Mouse (Mus musculus) spleen, adult 2 months (tissue): ENCODE data around the gene Ncf1. TPM values are rescaled to one million over a fixed set of nuclear protein-coding genes. Genes with fewer than 3 reads are reported as not detected.

Experiments
- DNase-seq, 2 experiments: peaks; one replicate each; pipeline versions ENCODE4 v3.0.0 to v3.0.0-alpha.2; 2012 to 2021; ENCODE audit warnings: low spot score in 2 of 2, low read depth in 1 of 2
- H3K27ac ChIP-seq: fragments of 200-500 bp; 2 replicates; pipeline ENCODE4 v1.5.1; 2012; ENCODE audit warnings: low read length, inconsistent platforms; ENCODE audit not compliant: insufficient read depth
- H3K27me3 ChIP-seq: fragments of 200-500 bp; 2 replicates; pipeline ENCODE4 v1.6.1; 2012; ENCODE audit warnings: mild to moderate bottlenecking, moderate library complexity, low read length, inconsistent platforms; ENCODE audit not compliant: control insufficient read depth, insufficient read depth
- H3K36me3 ChIP-seq: fragments of 200-500 bp; 2 replicates; pipeline ENCODE4 v1.6.1; 2012; ENCODE audit warnings: mild to moderate bottlenecking, low read length, inconsistent platforms; ENCODE audit not compliant: control insufficient read depth, insufficient read depth
- H3K4me1 ChIP-seq: fragments of 200-500 bp; 2 replicates; pipeline ENCODE4 v1.6.1; 2011; ENCODE audit warnings: inconsistent platforms; ENCODE audit not compliant: control insufficient read depth, insufficient read depth, insufficient read length
- H3K4me3 ChIP-seq: fragments of 200-500 bp; 2 replicates; pipeline ENCODE4 v1.5.1; 2011; ENCODE audit warnings: mild to moderate bottlenecking, inconsistent platforms; ENCODE audit not compliant: insufficient read depth, insufficient read length; ENCODE audit errors: extremely low read depth
- CTCF ChIP-seq: fragments of 200-500 bp; IDR thresholded peaks from 2 replicates; pipeline ENCODE4 v1.5.1; 2011; ENCODE audit warnings: mild to moderate bottlenecking, inconsistent platforms; ENCODE audit not compliant: insufficient read depth, insufficient read length, insufficient replicate concordance; ENCODE audit errors: extremely low read depth
- POLR2A ChIP-seq: fragments of 200-500 bp; IDR thresholded peaks from 2 replicates; pipeline ENCODE4 v1.6.1; 2011; ENCODE audit warnings: low read depth, low read length, inconsistent platforms
- WGBS: fragments of 180-500 bp; shearing (Covaris S2); methylation state at CpG from one replicate; pipeline ENCODE4 v1.1.7; 2018; 5-methylcytosine and 5-hydroxymethylcytosine counted together
- polyA plus RNA-seq: library from polyadenylated mRNA; depleted of rRNA; stranded (reverse); fragments of >200 nt; gene quantifications from 2 replicates; pipeline ENCODE4 v1.2.3, GENCODE M21; 2012

Ncf1 gene
- polyA plus RNA-seq, 1 experiment: 103 TPM

GRCm38 (mm10) chr5:134248608-134249244, 19.3 kb upstream of the Ncf1 start:
- TF ChIP-seq CTCF: no peak
- no peak for TF ChIP-seq POLR2A
- 89% methylated on average over 14 of the region's 14 CpGs for WGBS
- H3K4me3 ChIP-seq: no peak overlapping the region
- peaks cover 6% of the 10 kb centered on the region; the same call in 1 of the 2 replicates for H3K4me1 ChIP-seq
- DNase-seq: no peak
- peaks cover 67% of the 10 kb centered on the region for H3K36me3 ChIP-seq
- no peak overlapping the region for H3K27ac ChIP-seq
- H3K27me3 ChIP-seq: no peaks in the 10 kb centered on the region

DNA sequence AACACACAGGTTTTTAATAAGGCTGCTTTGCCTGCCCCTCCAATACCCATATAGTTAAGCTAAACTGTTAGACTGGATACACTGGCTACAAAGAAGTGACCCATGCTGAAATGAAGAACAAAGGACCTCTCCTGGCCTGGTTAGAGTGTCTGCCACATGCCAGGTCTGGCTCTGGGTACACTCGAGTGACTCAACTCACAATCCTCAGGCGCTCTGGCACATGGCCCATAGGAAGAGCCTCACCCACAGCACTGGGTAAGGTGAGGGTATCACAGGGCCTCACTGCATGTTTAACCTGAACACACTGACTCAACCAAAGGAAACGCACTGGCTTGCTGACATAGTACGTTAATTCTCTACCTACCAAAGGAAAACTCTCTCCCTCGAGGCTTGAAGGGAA, 16.7 kb upstream of the Ncf1 start:
- Histone ChIP-seq H3K4me1 (peaks cover 6% of the 10 kb centered on the region; the same call in 1 of the 2 replicates), H3K27me3 (no peaks in the 10 kb centered on the region), H3K27ac (no peak overlapping the region), H3K36me3 (peaks cover 64% of the 10 kb centered on the region), H3K4me3 (no peak overlapping the region)
- DNase-seq: no peak
- WGBS: 82% methylated on average over 5 of the region's 5 CpGs
- TF ChIP-seq CTCF: no peak
- no peak for TF ChIP-seq POLR2A

- Histone ChIP-seq H3K36me3 (peaks cover 68% of the 10 kb centered on the region), H3K4me3 (no peak overlapping the region), H3K27ac (no peak overlapping the region), H3K27me3 (no peaks in the 10 kb centered on the region), H3K4me1 (peaks cover 6% of the 10 kb centered on the region; the same call in 1 of the 2 replicates)
- WGBS: 95% methylated on average over 5 of the region's 5 CpGs
- no peak for TF ChIP-seq CTCF
- TF ChIP-seq POLR2A: no peak
- DNase-seq: no peak
Measured at GRCm38 (mm10) chr5:134244890-134245289, 15.5 kb upstream of the Ncf1 start.

GRCm38 (mm10) chr5:134243661-134244436, 14.4 kb upstream of the Ncf1 start:
- peak overlapping the region; percentile 87 for H3K27ac ChIP-seq
- DNase-seq: no peak
- 78% methylated on average over 26 of the region's 26 CpGs for WGBS
- peak overlapping the region; percentile 16; the same call in 1 of the 2 replicates for H3K4me3 ChIP-seq
- peaks cover 6% of the 10 kb centered on the region; the same call in 1 of the 2 replicates for H3K4me1 ChIP-seq
- TF ChIP-seq POLR2A (no peak), CTCF (no peak)
- peaks cover 62% of the 10 kb centered on the region for H3K36me3 ChIP-seq
- H3K27me3 ChIP-seq: no peaks in the 10 kb centered on the region

DNA sequence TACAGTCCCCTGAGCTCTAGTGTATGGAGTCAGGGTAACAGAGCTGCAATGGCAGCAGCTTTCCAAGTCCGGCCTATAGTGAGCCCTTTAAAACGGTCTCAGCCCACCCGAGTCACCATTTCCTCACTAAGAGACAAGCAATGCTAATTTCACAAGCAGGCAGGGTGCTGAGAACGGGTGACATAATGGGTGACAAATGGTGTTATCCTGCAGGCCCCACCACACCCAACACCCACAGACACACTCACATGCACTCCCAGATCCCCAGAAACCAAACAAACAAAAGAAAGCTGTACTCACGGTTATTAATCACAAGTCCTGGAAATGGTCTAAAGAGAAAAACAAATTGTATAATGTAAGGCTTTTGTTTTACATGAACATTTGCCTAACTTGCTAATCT, 12.4 kb upstream of the Ncf1 start:
- no peak for TF ChIP-seq CTCF
- no peak for TF ChIP-seq POLR2A
- Histone ChIP-seq H3K4me3 (no peak overlapping the region), H3K27ac (no peak overlapping the region), H3K36me3 (peaks cover 59% of the 10 kb centered on the region), H3K27me3 (no peaks in the 10 kb centered on the region), H3K4me1 (peaks cover 20% of the 10 kb centered on the region)
- 85% methylated on average over 5 of the region's 5 CpGs for WGBS
- DNase-seq: no peak

DNA sequence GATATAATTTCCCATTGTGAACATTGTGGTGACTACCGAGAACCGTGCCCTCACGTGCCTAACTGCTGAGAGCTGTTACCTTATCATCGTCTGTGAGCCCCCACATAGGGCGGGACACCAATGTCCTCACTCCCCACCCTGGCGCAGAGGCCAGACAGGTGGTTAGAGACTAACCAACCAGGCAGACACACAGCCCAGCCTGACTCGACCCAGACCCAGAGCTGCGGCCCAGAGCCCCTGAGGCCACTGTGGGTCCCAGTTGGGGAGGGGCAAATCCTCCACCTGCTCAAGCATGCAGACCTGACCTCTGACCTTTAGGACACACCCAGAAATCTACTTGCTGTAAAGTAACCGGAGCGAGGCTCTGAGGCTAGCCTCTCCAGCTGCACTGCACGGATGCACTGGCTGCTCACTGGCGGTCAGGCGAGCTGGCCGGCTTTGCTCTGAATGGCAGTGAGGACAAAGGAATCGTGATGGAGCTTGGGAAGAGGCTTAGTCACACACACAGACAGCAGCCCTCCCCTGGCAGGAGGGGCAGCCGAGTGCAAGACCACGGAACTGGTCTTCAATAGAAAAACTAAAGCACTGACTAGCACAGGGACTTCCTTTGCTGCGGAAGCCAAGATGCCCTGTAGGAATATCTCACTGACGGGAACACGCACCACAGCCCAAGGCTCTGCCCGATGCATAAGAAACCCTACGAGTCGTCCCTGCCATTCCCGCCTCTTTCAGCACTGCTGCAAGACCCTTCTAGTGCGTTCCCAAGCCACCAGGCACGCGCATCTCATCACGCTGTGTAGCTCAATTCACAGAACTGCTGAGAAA, 8.7 kb upstream of the Ncf1 start:
- no peak for DNase-seq
- WGBS: 91% methylated on average over 28 of the region's 28 CpGs
- peaks cover 31% of the 10 kb centered on the region for H3K36me3 ChIP-seq
- H3K27ac ChIP-seq: peak overlapping the region; percentile 92
- no peak overlapping the region for H3K4me3 ChIP-seq
- no peak for TF ChIP-seq CTCF
- TF ChIP-seq POLR2A: no peak
- peaks cover 49% of the 10 kb centered on the region for H3K4me1 ChIP-seq
- H3K27me3 ChIP-seq: no peaks in the 10 kb centered on the region
